Mouse (Mus musculus): Measurements from ENCODE around the gene Fchsd2.

GRCm38 (mm10) chr7:101123579-101124347 lies 31.1 kb downstream of the Fchsd2 start:
- TF ChIP-seq CTCF (IDR thresholded peaks at IDR 0.05; ENCODE audit: extremely low read depth, insufficient read depth, low read length): no peak
- TF ChIP-seq POLR2A (IDR thresholded peaks at IDR 0.05; ENCODE audit: extremely low read depth, insufficient read depth, low read length): no peak
